ENCODE assay signal across 9 mouse cellular contexts in genomic region chr1:74237671-74238070, GRCm38 (mm10). TPM values are rescaled to one million over a fixed set of nuclear protein-coding genes. Genes with fewer than 3 reads are reported as not detected.
A peak's percentile ranks its signal among the peaks of the same experiment; 100 is the strongest.
DNase-seq lines count a peak whose midpoint lies in the region; ATAC-seq and TF ChIP-seq lines count a peak whose summit lies in the region.
"Had no signal": no experiment of that assay in that cellular context is flagged by ENCODE, and none has a peak within 500 bp of the region (broad histone marks: within the 10 kb centered on the region; RNA-seq: fewer than 3 reads in every experiment).

No protein-coding gene starts in this region.

- no peak for DNase-seq in gastrocnemius, adult 2 months
- no peak for DNase-seq in gastrocnemius, postnatal 25 days
- DNase-seq in CH12.LX (ENCODE audit: extremely low read depth), result no peak
- no peak for DNase-seq in liver, postnatal 0 days
- no peak for DNase-seq in frontal cortex, adult 2 months (ENCODE audit: extremely low spot score in 1 of 2, low spot score in 1 of 2)
- no peak for DNase-seq in ovary, postnatal 36 days (ENCODE audit: low spot score)
- DNase-seq in cerebellum, postnatal 10 days, result no peak
- DNase-seq: cerebellum, adult 11-12 months had no signal

- no peak for TF ChIP-seq EP300 in CH12.LX (IDR thresholded peaks at IDR 0.05; ENCODE audit: low read length)
- no peak for TF ChIP-seq EP300 in liver, postnatal 0 days (IDR thresholded peaks at IDR 0.05; ENCODE audit: low read depth)

- H3K4me3 ChIP-seq in gastrocnemius, adult 2 months, result peak overlapping the region; percentile 85
- peak overlapping the region; percentile 63 to 97 (median 94) for H3K4me3 ChIP-seq in CH12.LX (replicated peaks in 1 of 3; ENCODE audit: low read depth in 2 of 3, low read length in 2 of 3, poor library complexity in 1 of 3)
- H3K4me3 ChIP-seq in liver, postnatal 0 days (ENCODE audit: low read depth, low read length), result peak overlapping the region; percentile 99

- dilution Hi-C loops in CH12.LX (cut with MboI; ENCODE audit: extremely low pct_ligation_motif_present, extremely low pct_unique_long_range_greater_than_20kb, low sequenced_read_pairs), result no loop called here

- H3K27ac ChIP-seq in gastrocnemius, adult 2 months, result peak overlapping the region; percentile 93; the same call in 1 of the 2 replicates
- H3K27ac ChIP-seq in CH12.LX (ENCODE audit: insufficient read depth, low read depth), result peak overlapping the region; percentile 54; the same call in 1 of the 2 replicates
- peak overlapping the region; percentile 99 for H3K27ac ChIP-seq in liver, postnatal 0 days (ENCODE audit: low read depth)

- peaks cover 3 to 26% of the 10 kb centered on the region in 2 experiments for H3K36me3 ChIP-seq in CH12.LX (replicated peaks in 1 of 2; ENCODE audit: control insufficient read depth in 1 of 2, insufficient read depth in 1 of 2, low read length in 1 of 2)
- no peaks in the 10 kb centered on the region; the same call in 1 of the 2 replicates for H3K36me3 ChIP-seq in liver, postnatal 0 days (replicated peaks; ENCODE audit: insufficient read depth, low read length)

- peaks cover 5 to 28% of the 10 kb centered on the region in 2 experiments; a peak in 3 of 4 replicates for H3K4me1 ChIP-seq in CH12.LX (ENCODE audit: control insufficient read depth in 1 of 2, insufficient read depth in 2 of 2)
- H3K4me1 ChIP-seq in liver, postnatal 0 days (ENCODE audit: insufficient read depth), result peaks cover 37% of the 10 kb centered on the region

- TF ChIP-seq POLR2A in CH12.LX (IDR thresholded peaks at IDR 0.05; ENCODE audit: low read depth, low read length), result no peak

- intact Hi-C loops in gastrocnemius, adult 2 months (cut with DNase I), result loop anchor here (2.0 kb wide), 1 partner anchor 47 kb away; the partner anchor contains the start of genes Aamp and Pnkd

- TF ChIP-seq CTCF in gastrocnemius, adult 2 months (IDR thresholded peaks at IDR 0.05), result no peak
- no peak for TF ChIP-seq CTCF in CH12.LX (conservative IDR thresholded peaks at IDR 0.05 in 1 of 2, IDR thresholded peaks at IDR 0.05 in 1 of 2; ENCODE audit: low read depth in 2 of 2, low read length in 2 of 2)
- no peak for TF ChIP-seq CTCF in liver, postnatal 0 days (IDR thresholded peaks at IDR 0.05; ENCODE audit: low read depth)

- peak overlapping the region; percentile 92 for H3K9ac ChIP-seq in CH12.LX (ENCODE audit: insufficient read depth, low read depth)
- peak overlapping the region; percentile 97 for H3K9ac ChIP-seq in liver, postnatal 0 days (replicated peaks)

- no peak for TF ChIP-seq RAD21 in CH12.LX (IDR thresholded peaks at IDR 0.05; ENCODE audit: low read depth, low read length)

- peak; percentile 39 for ATAC-seq in granulocyte monocyte progenitor cell, adult 5-6 weeks (replicated peaks; ENCODE audit: poor library complexity, severe bottlenecking)
- ATAC-seq in liver, postnatal 0 days, result no peak

- in situ Hi-C loops in CH12.LX (cut with MboI; ENCODE audit: low pct_ligation_motif_present, low pct_unique_long_range_greater_than_20kb, low sequenced_read_pairs), result no loop called here

- peak overlapping the region; percentile 99 for H3K4me2 ChIP-seq in CH12.LX (ENCODE audit: insufficient read depth, low read depth, poor library complexity, severe bottlenecking)
- peak overlapping the region; percentile 93 for H3K4me2 ChIP-seq in liver, postnatal 0 days (ENCODE audit: low read depth, low read length)

- peaks cover 61% of the 10 kb centered on the region for H3K79me2 ChIP-seq in CH12.LX (replicated peaks; ENCODE audit: control insufficient read depth, extremely low read depth, insufficient read depth, poor library complexity, severe bottlenecking)

- no peaks in the 10 kb centered on the region for H3K27me3 ChIP-seq in CH12.LX (replicated peaks)
- H3K27me3 ChIP-seq in liver, postnatal 0 days (ENCODE audit: insufficient read depth, low read length), result no peaks in the 10 kb centered on the region

- WGBS in liver, postnatal 0 days (ENCODE audit: insufficient replicate concordance), result 7% methylated on average over 5 of the region's 5 CpGs

- H3K9me3 ChIP-seq in CH12.LX (replicated peaks; ENCODE audit: low read length), result no peaks in the 10 kb centered on the region
- H3K9me3 ChIP-seq in liver, postnatal 0 days (ENCODE audit: low read length), result no peaks in the 10 kb centered on the region

TF ChIP-seq in CH12.LX, 34 proteins besides CTCF, POLR2A, EP300 and RAD21:
- TF ChIP-seq SIN3A (IDR thresholded peaks at IDR 0.05; ENCODE audit: low read length), result no peak
- TF ChIP-seq GABPA (IDR thresholded peaks at IDR 0.05; ENCODE audit: insufficient replicate concordance, low read depth, low read length), result no peak
- no peak for TF ChIP-seq POLR2AphosphoS2 (IDR thresholded peaks at IDR 0.05; ENCODE audit: low read depth, low read length)

RNA-seq across cellular contexts. Expression of gene Arpc2, which starts 1.8 kb away (rescaled TPM):
- total RNA-seq in gastrocnemius, adult 2 months (2021), result 10 to 100 TPM; 58.8 to 78.5 TPM
- 10 to 100 TPM; 62.7 to 70.6 TPM for total RNA-seq in gastrocnemius, postnatal 25 days (2021)
- total RNA-seq in CH12.LX (2012; rRNA removed) (218 and 234 TPM in 2 replicates), CH12.LX (2014; rRNA removed) (455 and 462 TPM in 2 replicates)
- polyA plus RNA-seq in CH12.LX (2012; ENCODE audit: insufficient read length, low read depth), result 504 and 522 TPM in 2 replicates
- total RNA-seq in granulocyte monocyte progenitor cell, adult 5-6 weeks (2014; fragmentation: Nextera tagmentation), result 573 and 588 TPM in 2 replicates
- 434 and 584 TPM in 2 replicates for total RNA-seq in granulocyte monocyte progenitor cell, adult 5-6 weeks (2017)
- 238 and 254 TPM in 2 replicates for polyA plus RNA-seq in liver, postnatal 0 days (2015; fragmentation: Nextera tagmentation; extraction: Ambion mirVana)
- polyA plus RNA-seq in frontal cortex, adult 2 months (2012; rRNA removed), result 213 and 235 TPM in 2 replicates

RNA-seq across cellular contexts. Expression of gene Gpbar1, which starts 40.7 kb away (rescaled TPM):
- not detected for total RNA-seq in gastrocnemius, adult 2 months (2021)
- total RNA-seq in gastrocnemius, postnatal 25 days (2021), result not detected
- total RNA-seq in CH12.LX (2012; rRNA removed) (0.21 TPM in 1 of 2 replicates, not detected in the other), CH12.LX (2014; rRNA removed) (not detected in 2 replicates)
- polyA plus RNA-seq in CH12.LX (2012; ENCODE audit: insufficient read length, low read depth), result not detected in 2 replicates
- total RNA-seq in granulocyte monocyte progenitor cell, adult 5-6 weeks (2014; fragmentation: Nextera tagmentation), result not detected in 2 replicates
- not detected in 2 replicates for total RNA-seq in granulocyte monocyte progenitor cell, adult 5-6 weeks (2017)
- 0.20 and 0.22 TPM in 2 replicates for polyA plus RNA-seq in liver, postnatal 0 days (2015; fragmentation: Nextera tagmentation; extraction: Ambion mirVana)
- 0.14 TPM in 1 of 2 replicates, not detected in the other for polyA plus RNA-seq in frontal cortex, adult 2 months (2012; rRNA removed)

RNA-seq across cellular contexts. Expression of gene Cxcr1, which starts 43.2 kb away (rescaled TPM):
- total RNA-seq in gastrocnemius, adult 2 months (2021), result not detected
- total RNA-seq in gastrocnemius, postnatal 25 days (2021), result not detected
- total RNA-seq in CH12.LX (2012; rRNA removed) (not detected in 2 replicates), CH12.LX (2014; rRNA removed) (not detected in 2 replicates)
- polyA plus RNA-seq in CH12.LX (2012; ENCODE audit: insufficient read length, low read depth), result not detected in 2 replicates
- not detected in 2 replicates for total RNA-seq in granulocyte monocyte progenitor cell, adult 5-6 weeks (2014; fragmentation: Nextera tagmentation)
- total RNA-seq in granulocyte monocyte progenitor cell, adult 5-6 weeks (2017), result not detected in 2 replicates
- polyA plus RNA-seq in liver, postnatal 0 days (2015; fragmentation: Nextera tagmentation; extraction: Ambion mirVana), result not detected in 2 replicates
- polyA plus RNA-seq in frontal cortex, adult 2 months (2012; rRNA removed), result not detected in 2 replicates

RNA-seq across cellular contexts. Expression of gene Aamp, which starts 46.9 kb away (rescaled TPM):
- 10 to 100 TPM; 69.4 to 76.1 TPM for total RNA-seq in gastrocnemius, adult 2 months (2021)
- total RNA-seq in gastrocnemius, postnatal 25 days (2021), result 10 to 100 TPM; 63.6 to 65.8 TPM
- total RNA-seq in CH12.LX (2012; rRNA removed), result 151 and 163 TPM in 2 replicates
- total RNA-seq in CH12.LX (2014; rRNA removed), result 103 and 108 TPM in 2 replicates
- 172 and 193 TPM in 2 replicates for polyA plus RNA-seq in CH12.LX (2012; ENCODE audit: insufficient read length, low read depth)
- 100 and 106 TPM in 2 replicates for total RNA-seq in granulocyte monocyte progenitor cell, adult 5-6 weeks (2014; fragmentation: Nextera tagmentation)
- total RNA-seq in granulocyte monocyte progenitor cell, adult 5-6 weeks (2017), result 98.8 and 140 TPM in 2 replicates
- polyA plus RNA-seq in liver, postnatal 0 days (2015; fragmentation: Nextera tagmentation; extraction: Ambion mirVana), result 105 and 109 TPM in 2 replicates
- polyA plus RNA-seq in frontal cortex, adult 2 months (2012; rRNA removed), result 182 and 184 TPM in 2 replicates

RNA-seq across cellular contexts. Expression of gene Pnkd, which starts 47.1 kb away (rescaled TPM):
- total RNA-seq in gastrocnemius, adult 2 months (2021), result 10 to 100 TPM; 45.4 to 70.5 TPM
- total RNA-seq in gastrocnemius, postnatal 25 days (2021), result 10 to 100 TPM; 56.7 to 58.0 TPM
- total RNA-seq in CH12.LX (2012; rRNA removed) (117 and 154 TPM in 2 replicates), CH12.LX (2014; rRNA removed) (42.7 and 45.5 TPM in 2 replicates)
- polyA plus RNA-seq in CH12.LX (2012; ENCODE audit: insufficient read length, low read depth), result 263 and 318 TPM in 2 replicates
- 28.7 and 49.8 TPM in 2 replicates for total RNA-seq in granulocyte monocyte progenitor cell, adult 5-6 weeks (2014; fragmentation: Nextera tagmentation)
- 9.0 and 14.1 TPM in 2 replicates for total RNA-seq in granulocyte monocyte progenitor cell, adult 5-6 weeks (2017)
- polyA plus RNA-seq in liver, postnatal 0 days (2015; fragmentation: Nextera tagmentation; extraction: Ambion mirVana), result 46.7 and 50.0 TPM in 2 replicates
- 110 and 135 TPM in 2 replicates for polyA plus RNA-seq in frontal cortex, adult 2 months (2012; rRNA removed)
